Mouse (Mus musculus) MEL (cell line): Measurements from ENCODE around the gene Phf13. TPM values are rescaled to one million over a fixed set of nuclear protein-coding genes. Genes with fewer than 3 reads are reported as not detected.

Source experiments
- DNase-seq: peaks from one replicate; pipeline ENCODE4 v3.0.0; 2011; ENCODE audit warnings: low read depth, low spot score
- H3K27ac ChIP-seq: 2 replicates; pipeline ENCODE4 v1.5.1; 2012; ENCODE audit warnings: low read depth, mild to moderate bottlenecking, control low read depth, low read length, moderate library complexity; ENCODE audit not compliant: control insufficient read depth
- H3K27me3 ChIP-seq, 2 experiments: fragments of 150-350 bp in 1 of 2; sonication (generic) in 1 of 2; 2 replicates each; pipeline ENCODE4 v1.6.1; 2012; ENCODE audit warnings: low read length in 2 of 2, mild to moderate bottlenecking in 2 of 2, improper control_type of control experiment in 1 of 2, moderate library complexity in 1 of 2; ENCODE audit not compliant: insufficient read depth in 2 of 2, control insufficient read depth in 1 of 2
- H3K36me3 ChIP-seq, 2 experiments: 2 replicates each; pipeline ENCODE4 v1.6.1; 2012 to 2014; ENCODE audit warnings: low read length in 2 of 2, improper control_type of control experiment in 1 of 2, inconsistent platforms in 1 of 2, mild to moderate bottlenecking in 1 of 2; ENCODE audit not compliant: insufficient read depth in 2 of 2, control insufficient read depth in 1 of 2
- H3K4me1 ChIP-seq, 2 experiments: fragments of 150-350 bp in 1 of 2; sonication (generic) in 1 of 2; 2 replicates each; pipeline ENCODE4 v1.6.1; 2012; ENCODE audit warnings: low read length in 2 of 2, improper control_type of control experiment in 1 of 2, mild to moderate bottlenecking in 1 of 2; ENCODE audit not compliant: insufficient read depth in 2 of 2, control insufficient read depth in 1 of 2
- H3K4me3 ChIP-seq, 2 experiments: fragments of 150-350 bp in 1 of 2; sonication (generic) in 1 of 2; 2 replicates each; pipeline ENCODE4 v1.5.1; 2012; ENCODE audit warnings: low read depth in 2 of 2, low read length in 2 of 2, mild to moderate bottlenecking in 2 of 2, moderate library complexity in 2 of 2, control low read depth in 1 of 2, improper control_type of control experiment in 1 of 2; ENCODE audit not compliant: control insufficient read depth in 1 of 2, insufficient read depth in 1 of 2
- H3K79me2 ChIP-seq: 2 replicates; pipeline ENCODE4 v1.6.1; 2012; ENCODE audit warnings: mild to moderate bottlenecking, low read length, moderate library complexity; ENCODE audit not compliant: control insufficient read depth, poor library complexity, insufficient read depth
- H3K9ac ChIP-seq: 2 replicates; pipeline ENCODE4 v1.6.1; 2012; ENCODE audit warnings: low read depth, mild to moderate bottlenecking, control low read depth, low read length, moderate library complexity; ENCODE audit not compliant: control insufficient read depth, poor library complexity, severe bottlenecking
- H3K9me3 ChIP-seq: fragments of 150-350 bp; sonication (generic); replicated peaks from 2 replicates; pipeline ENCODE4 v1.6.1; 2012; ENCODE audit warnings: mild to moderate bottlenecking, low read length, improper control_type of control experiment, moderate library complexity; ENCODE audit not compliant: insufficient read depth
- BHLHE40 ChIP-seq: IDR thresholded peaks from 2 replicates; pipeline ENCODE4 v1.6.1; 2012; ENCODE audit warnings: low read depth, mild to moderate bottlenecking, inconsistent platforms, low read length, improper control_type of control experiment, borderline replicate concordance
- CHD2 ChIP-seq: IDR thresholded peaks from 2 replicates; pipeline ENCODE4 v1.6.1; 2011; ENCODE audit warnings: low read length, improper control_type of control experiment
- EP300 ChIP-seq, 2 experiments: IDR thresholded peaks; 2 replicates each; pipeline ENCODE4 v1.6.1; 2011; ENCODE audit warnings: improper control_type of control experiment in 2 of 2, low read length in 2 of 2, low read depth in 1 of 2, mild to moderate bottlenecking in 1 of 2
- GABPA ChIP-seq: IDR thresholded peaks from 2 replicates; pipeline ENCODE4 v1.6.1; 2012; ENCODE audit warnings: low read depth, mild to moderate bottlenecking, inconsistent platforms, low read length, improper control_type of control experiment, moderate library complexity
- GATA1 ChIP-seq: IDR thresholded peaks from 2 replicates; pipeline ENCODE4 v1.6.1; 2011; ENCODE audit warnings: low read depth, low read length, improper control_type of control experiment
- KAT2A ChIP-seq: conservative IDR thresholded peaks from 2 replicates; pipeline ENCODE4 v1.6.1; 2012; ENCODE audit warnings: low read depth, low read length, improper control_type of control experiment, inconsistent platforms
- MAFK ChIP-seq: IDR thresholded peaks from 2 replicates; pipeline ENCODE4 v1.6.1; 2011; ENCODE audit warnings: low read depth, mild to moderate bottlenecking, low read length, improper control_type of control experiment, borderline replicate concordance
- MAX ChIP-seq: IDR thresholded peaks from 2 replicates; pipeline ENCODE4 v1.6.1; 2011; ENCODE audit warnings: low read length, improper control_type of control experiment
- MXI1 ChIP-seq: IDR thresholded peaks from 2 replicates; pipeline ENCODE4 v1.6.1; 2011; ENCODE audit warnings: mild to moderate bottlenecking, low read depth, low read length, improper control_type of control experiment
- NELFE ChIP-seq: IDR thresholded peaks from 2 replicates; pipeline ENCODE4 v1.6.1; 2011; ENCODE audit warnings: low read depth, low read length, improper control_type of control experiment
- NRF1 ChIP-seq: IDR thresholded peaks from 2 replicates; pipeline ENCODE4 v1.6.1; 2014; ENCODE audit warnings: low read depth, mild to moderate bottlenecking, inconsistent platforms, low read length, improper control_type of control experiment, moderate library complexity; ENCODE audit not compliant: poor library complexity, insufficient read depth, severe bottlenecking
- POLR2AphosphoS2 ChIP-seq: IDR thresholded peaks from 2 replicates; pipeline ENCODE4 v1.6.1; 2011; ENCODE audit warnings: low read length, improper control_type of control experiment
- USF1 ChIP-seq: IDR thresholded peaks from 2 replicates; pipeline ENCODE4 v1.6.1; 2014; ENCODE audit warnings: low read depth, mild to moderate bottlenecking, inconsistent platforms, low read length, improper control_type of control experiment, moderate library complexity
- USF2 ChIP-seq, 2 experiments: IDR thresholded peaks; 2 replicates each; pipeline ENCODE4 v1.6.1; 2011 to 2012; ENCODE audit warnings: improper control_type of control experiment in 2 of 2, low read length in 2 of 2, borderline replicate concordance in 1 of 2, inconsistent platforms in 1 of 2, low read depth in 1 of 2, mild to moderate bottlenecking in 1 of 2; ENCODE audit not compliant: insufficient read depth in 1 of 2
- ZC3H11A ChIP-seq: IDR thresholded peaks from 2 replicates; pipeline ENCODE4 v1.6.1; 2012; ENCODE audit warnings: low read depth, mild to moderate bottlenecking, inconsistent platforms, low read length, improper control_type of control experiment
- polyA plus RNA-seq, 2 experiments: library from polyadenylated mRNA; stranded (reverse) in 1 of 2; unstranded in 1 of 2; fragments of >175 nt in 1 of 2; fragments of >200 nt in 1 of 2; gene quantifications; 2 replicates each; pipeline versions ENCODE4 v1.2.1 to v1.2.4; 2012; ENCODE audit warnings: low replicate concordance in 2 of 2, low read depth in 1 of 2; ENCODE audit not compliant: insufficient read length in 2 of 2, insufficient read depth in 1 of 2, missing spikeins in 1 of 2
- total RNA-seq: library from RNA; depleted of rRNA; stranded (reverse); fragments of 300-350 nt; gene quantifications from 2 replicates; pipeline ENCODE4 v1.2.3, GENCODE M21; 2012

Phf13 gene
- total and polyA plus RNA-seq, 3 experiments: 2.0 to 6.6 TPM; not detected in 1

- Histone ChIP-seq H3K4me3 (peak overlapping the region; percentile 74 to 83; a peak in 3 of 4 replicates), H3K79me2 (peaks cover 38% of the 10 kb centered on the region), H3K27ac (no peak overlapping the region), H3K4me1 (peaks cover 0 to 11% of the 10 kb centered on the region in 2 experiments; a peak in 3 of 4 replicates), H3K9ac (no peak overlapping the region; the same call in 1 of the 2 replicates), H3K9me3 (no peaks in the 10 kb centered on the region), H3K36me3 (peaks cover 0 to 5% of the 10 kb centered on the region in 2 experiments; a peak in 1 of 4 replicates), H3K27me3 (no peaks in the 10 kb centered on the region)
- TF ChIP-seq GABPA (no peak), GATA1 (no peak), USF2 (IDR thresholded peaks at IDR 0.05; ENCODE audit: borderline replicate concordance in 1 of 2, insufficient read depth in 1 of 2, low read depth in 1 of 2, low read length in 2 of 2) (no peak), CHD2 (no peak), USF1 (no peak), NRF1 (no peak), MXI1 (no peak), MAFK (no peak), NELFE (no peak), POLR2AphosphoS2 (no peak), MAX (no peak), BHLHE40 (no peak), ZC3H11A (no peak), KAT2A (no peak)
- no peak for DNase-seq
Measured at GRCm38 (mm10) chr4:152007481-152008147, 11.6 kb upstream of the Phf13 start.

- H3K9me3 ChIP-seq: no peaks in the 10 kb centered on the region
- H3K27ac ChIP-seq: no peak overlapping the region
- DNase-seq: no peak
- no peaks in the 10 kb centered on the region for H3K27me3 ChIP-seq
- peaks cover 31% of the 10 kb centered on the region for H3K79me2 ChIP-seq
- no peak overlapping the region for H3K4me3 ChIP-seq
- TF ChIP-seq EP300 (IDR thresholded peaks at IDR 0.05; ENCODE audit: low read depth in 1 of 2, low read length in 2 of 2): no peak
- no peak for TF ChIP-seq NELFE
- no peak for TF ChIP-seq GABPA
- peaks cover 0 to 11% of the 10 kb centered on the region in 2 experiments; a peak in 3 of 4 replicates for H3K4me1 ChIP-seq
- peaks cover 0 to 5% of the 10 kb centered on the region in 2 experiments; a peak in 1 of 4 replicates for H3K36me3 ChIP-seq
- no peak overlapping the region for H3K9ac ChIP-seq
Measured at GRCm38 (mm10) chr4:152006812-152007211, 10.8 kb upstream of the Phf13 start.
